Mouse (Mus musculus): ENCODE data around the gene C1qbp.

DNA sequence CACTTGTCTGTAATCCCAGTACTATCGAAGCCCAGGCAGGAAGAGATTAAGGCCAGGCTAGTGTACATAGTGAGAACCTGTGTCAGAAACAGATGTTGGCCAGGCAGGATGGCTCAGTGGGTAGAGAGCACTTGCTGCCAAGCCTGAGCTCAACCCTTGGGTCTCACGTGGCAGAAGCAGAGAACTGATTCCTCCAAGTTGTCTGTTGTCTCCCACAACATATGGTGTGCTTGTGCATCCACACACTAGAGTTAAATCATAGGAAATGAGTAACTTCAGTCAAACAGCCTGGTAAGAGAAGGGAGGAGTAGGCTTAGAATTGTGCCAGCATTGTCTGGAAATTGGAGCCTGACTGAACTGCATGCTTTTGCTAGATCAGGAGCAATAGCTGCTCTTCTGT, 7.6 kb downstream of the C1qbp start:
- TF ChIP-seq CTCF (IDR thresholded peaks at IDR 0.05; ENCODE audit: borderline replicate concordance, extremely low read depth, insufficient read depth, insufficient read length): no peak
- no peak for TF ChIP-seq POLR2A (IDR thresholded peaks at IDR 0.05; ENCODE audit: borderline replicate concordance, extremely low read depth, insufficient read depth, insufficient read length, poor library complexity, severe bottlenecking)

Measured in brain, embryonic 14.5 days (tissue).